Mouse (Mus musculus) heart, postnatal 10 days (tissue): ENCODE measurements around the gene Topaz1. TPM values are rescaled to one million over a fixed set of nuclear protein-coding genes. Genes with fewer than 3 reads are reported as not detected.

Source experiments
- total RNA-seq, 2 experiments: library from RNA; stranded (reverse); gene quantifications; 2 replicates each; pipeline ENCODE4 v1.2.3; 2021

Gene Topaz1
- total RNA-seq, 2 experiments from 2014 or later, result not detected

Other genes starting within 250 kb of the Topaz1 start
- 10 to 100 TPM; 20.1 to 22.0 TPM for gene Tcaim, start 58.2 kb downstream of the Topaz1 start, total RNA-seq
- not detected for gene Gm35549, start 96.7 kb downstream of the Topaz1 start, total RNA-seq
- gene Zfp445, start 118.7 kb downstream of the Topaz1 start, total RNA-seq, result 100 to 1,000 TPM in 1 of 2 experiments, 10 to 100 TPM in 1; 94.5 to 117 TPM
- gene Zkscan7, start 138.3 kb downstream of the Topaz1 start, total RNA-seq, result 1 to 10 TPM; 4.6 to 6.4 TPM
- 1 to 10 TPM; 5.6 to 6.9 TPM for gene Zfp105, start 175.7 kb downstream of the Topaz1 start, total RNA-seq
- 10 to 100 TPM; 19.8 to 20.3 TPM for gene 1110059G10Rik, start 203.7 kb downstream of the Topaz1 start, total RNA-seq
- 10 to 100 TPM in 1 of 2 experiments, 1 to 10 TPM in 1; 7.0 to 11.2 TPM for gene Kif15, start 203.7 kb downstream of the Topaz1 start, total RNA-seq